Mouse (Mus musculus) layer of hippocampus, postnatal 14 days (tissue): ENCODE data around the gene Rnf39. TPM values are rescaled to one million over a fixed set of nuclear protein-coding genes. Genes with fewer than 3 reads are reported as not detected.
"Not testable (repeated sequence)": the region's sequence is repeated elsewhere in the genome, so short reads cannot be mapped to it uniquely, and the experiment has no call there.

ENCODE experiments used
- DNase-seq, 2 experiments: peaks; one replicate each; pipeline ENCODE4 v3.0.0; 2021 to 2022; ENCODE audit warnings: low spot score in 2 of 2, mixed read lengths in 1 of 2
- total RNA-seq, 2 experiments: library from RNA; stranded (reverse); gene quantifications; 2 replicates each; pipeline ENCODE4 v1.2.3; 2021

The Rnf39 gene
- total RNA-seq, 2 experiments from 2014 or later: 4.2 to 4.6 TPM

GRCm38 (mm10) chr17:36981221-36981813 lies 38.6 kb downstream of the Rnf39 start, which contains the start of gene 2410137M14Rik:
Gene 2410137M14Rik, minus strand, starts transcription at chr17:36981237.
- no peak for DNase-seq

GRCm38 (mm10) chr17:36981845-36982244 lies 39.1 kb downstream of the Rnf39 start:
- no peak for DNase-seq

GRCm38 (mm10) chr17:36982253-36983155 lies 39.8 kb downstream of the Rnf39 start:
- DNase-seq: no peak

GRCm38 (mm10) chr17:36988475-36988874 lies 45.8 kb downstream of the Rnf39 start:
- no peak for DNase-seq

GRCm38 (mm10) chr17:36989437-36989836 lies 46.7 kb downstream of the Rnf39 start, which contains the start of gene H2-M5:
Gene H2-M5, minus strand, starts transcription at chr17:36989537.
- no peak for DNase-seq

GRCm38 (mm10) chr17:36990630-36991029 lies 47.9 kb downstream of the Rnf39 start:
- not testable (repeated sequence) for DNase-seq

- no peak for DNase-seq
Observed at GRCm38 (mm10) chr17:36992336-36993104, 49.8 kb downstream of the Rnf39 start.

- no peak for DNase-seq
Observed at GRCm38 (mm10) chr17:36993770-36994325, 51.1 kb downstream of the Rnf39 start.

GRCm38 (mm10) chr17:36994528-36994927 lies 51.8 kb downstream of the Rnf39 start:
- DNase-seq: no peak

- no peak for DNase-seq
Observed at GRCm38 (mm10) chr17:36995448-36995847, 52.7 kb downstream of the Rnf39 start.

- peak; percentile 70 to 76 for DNase-seq
Observed at GRCm38 (mm10) chr17:36997033-36997735, 54.5 kb downstream of the Rnf39 start.

Other genes starting within 250 kb of the Rnf39 start
- not detected for gene H2-M10.5, start 170.0 kb upstream of the Rnf39 start, total RNA-seq
- not detected for gene H2-M10.6, start 130.7 kb upstream of the Rnf39 start, total RNA-seq
- gene Trim26, start 105.8 kb upstream of the Rnf39 start, total RNA-seq: 10 to 100 TPM; 23.5 to 27.1 TPM
- not detected for gene Trim15, start 75.7 kb upstream of the Rnf39 start, total RNA-seq
- gene Trim10, start 73.3 kb upstream of the Rnf39 start, total RNA-seq: not detected
- not detected for gene Trim40, start 52.8 kb upstream of the Rnf39 start, total RNA-seq
- not detected for gene Trim31, start 44.8 kb upstream of the Rnf39 start, total RNA-seq
- 10 to 100 TPM; 88.6 to 96.9 TPM for gene Ppp1r11, start 8.8 kb downstream of the Rnf39 start, total RNA-seq
- 10 to 100 TPM; 29.3 to 34.2 TPM for gene Znrd1, start 15.6 kb downstream of the Rnf39 start, total RNA-seq
- gene Znrd1as, start 15.7 kb downstream of the Rnf39 start, total RNA-seq: 1 to 10 TPM; 5.6 to 5.9 TPM
- not detected for gene 2410137M14Rik, start 38.3 kb downstream of the Rnf39 start, total RNA-seq
- gene H2-M5, start 46.6 kb downstream of the Rnf39 start, total RNA-seq: 1 to 10 TPM; 2.1 to 3.0 TPM
- 10 to 100 TPM; 33.4 to 34.3 TPM for gene Zfp57, start 58.2 kb downstream of the Rnf39 start, total RNA-seq
- gene Mog, start 80.5 kb downstream of the Rnf39 start, total RNA-seq: 10 to 100 TPM; 56.9 to 66.4 TPM
- gene Gabbr1, start 103.0 kb downstream of the Rnf39 start, total RNA-seq: 100 to 1,000 TPM; 609 to 643 TPM
- under 1 TPM in 1 of 2 experiments, not detected in 1; 0.12 TPM for gene Olfr90, start 145.6 kb downstream of the Rnf39 start, total RNA-seq
- not detected for gene Olfr91, start 155.4 kb downstream of the Rnf39 start, total RNA-seq
- not detected for gene Olfr92, start 177.2 kb downstream of the Rnf39 start, total RNA-seq
- not detected for gene Olfr93, start 218.6 kb downstream of the Rnf39 start, total RNA-seq